Mouse (Mus musculus) induced T-regulatory cell, adult 2 months (primary cell): ENCODE results near the gene Pclo.
A peak's percentile ranks its signal among the peaks of the same experiment; 100 is the strongest.
"Not testable (repeated sequence)": the region's sequence is repeated elsewhere in the genome, so short reads cannot be mapped to it uniquely, and the experiment has no call there.

ENCODE experiments used
- DNase-seq: peaks from one replicate; pipeline ENCODE4 v3.0.0-alpha.2; 2012; ENCODE audit warnings: low read depth

The Pclo gene

DNA sequence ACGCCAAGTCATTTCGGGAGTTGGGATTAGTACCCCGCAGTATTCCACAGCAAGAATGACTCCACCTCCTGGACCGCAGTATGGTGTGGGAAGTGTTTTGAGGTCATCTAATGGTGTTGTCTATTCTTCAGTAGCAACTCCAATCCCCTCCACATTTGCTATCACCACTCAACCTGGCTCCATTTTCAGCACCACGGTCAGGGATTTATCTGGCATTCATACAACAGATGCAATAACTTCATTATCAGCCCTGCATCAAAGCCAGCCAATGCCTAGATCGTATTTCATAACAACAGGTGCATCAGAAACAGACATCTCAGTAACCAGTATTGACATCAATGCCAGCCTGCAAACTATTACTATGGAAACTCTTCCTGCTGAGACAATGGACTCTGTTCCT is 165.7 kb downstream of the Pclo start:
- no peak for DNase-seq

DNA sequence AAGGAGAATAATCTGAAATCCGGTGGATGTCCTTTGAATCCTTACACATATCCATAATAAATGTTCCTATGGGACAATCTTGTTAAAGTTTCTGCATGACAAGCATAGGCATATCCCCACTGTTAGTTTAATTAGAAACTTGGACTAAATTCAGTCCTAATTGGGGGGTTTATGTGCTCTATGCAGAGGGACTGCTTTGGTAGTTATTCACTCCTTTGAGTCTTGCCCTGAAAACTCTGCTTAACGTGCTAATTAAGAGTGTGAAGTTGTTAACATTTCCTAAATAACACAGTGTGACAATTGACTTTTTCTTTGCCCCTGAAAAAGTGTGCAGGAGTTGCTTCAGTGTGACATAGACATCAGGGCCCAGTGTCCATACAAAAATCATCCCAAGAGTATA is 177.3 kb downstream of the Pclo start:
- no peak for DNase-seq

DNA sequence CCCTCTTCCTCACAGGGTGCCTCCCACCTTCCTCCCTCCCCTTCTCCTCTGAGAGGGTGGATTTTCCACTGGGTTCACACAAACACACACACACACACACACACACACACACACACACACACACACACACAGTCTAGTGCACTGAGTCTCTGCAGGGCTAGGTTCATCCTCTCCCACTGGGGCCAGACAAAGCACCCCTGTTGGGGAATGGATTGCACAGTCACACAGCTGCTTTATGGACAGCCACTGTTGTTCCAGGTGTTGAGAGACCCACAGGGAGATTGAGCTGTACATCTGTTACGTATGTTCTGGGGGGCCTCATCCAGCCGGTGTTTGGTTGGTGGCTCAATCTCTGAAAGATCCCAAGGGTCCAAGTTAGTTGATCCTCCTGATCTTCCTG is 182.0 kb downstream of the Pclo start:
- DNase-seq, result no peak

DNA sequence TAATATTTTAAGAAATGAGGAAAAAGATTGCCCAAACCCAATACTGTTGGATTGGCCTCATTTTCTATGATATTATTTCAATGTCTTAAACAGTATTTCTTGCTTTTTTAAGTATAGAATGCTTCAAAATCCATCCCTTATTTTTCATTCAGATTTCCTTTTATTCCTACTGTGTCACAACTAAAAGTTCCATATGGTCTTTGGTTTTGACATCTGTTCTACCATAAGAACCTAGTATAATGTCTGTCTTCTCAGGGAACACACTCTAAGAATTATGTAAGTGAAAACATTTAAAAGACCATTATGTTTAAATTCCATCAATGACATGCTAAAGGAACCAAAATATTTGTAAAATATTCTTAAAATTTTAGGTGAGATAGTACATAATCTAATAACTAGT is 186.2 kb downstream of the Pclo start:
- no peak for DNase-seq

DNA sequence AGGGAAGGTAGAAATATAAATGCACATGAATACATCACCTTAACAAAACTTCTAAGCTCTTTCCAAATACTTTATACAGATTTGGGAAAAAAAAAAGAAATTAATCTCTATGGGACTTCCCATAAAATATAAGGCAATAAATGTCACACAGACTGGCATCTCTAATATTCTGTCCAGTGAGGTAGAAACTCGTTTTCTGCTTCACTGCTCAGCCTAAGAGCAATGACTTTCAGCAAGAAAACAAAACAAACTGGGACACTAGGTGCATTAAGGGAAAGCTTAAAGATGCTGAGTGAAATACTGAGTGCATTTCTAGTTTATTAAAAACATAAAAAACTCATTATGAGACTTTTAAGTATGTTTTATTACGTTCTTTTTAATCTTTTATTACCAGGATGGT is 190.7 kb downstream of the Pclo start:
- DNase-seq, result no peak

DNA sequence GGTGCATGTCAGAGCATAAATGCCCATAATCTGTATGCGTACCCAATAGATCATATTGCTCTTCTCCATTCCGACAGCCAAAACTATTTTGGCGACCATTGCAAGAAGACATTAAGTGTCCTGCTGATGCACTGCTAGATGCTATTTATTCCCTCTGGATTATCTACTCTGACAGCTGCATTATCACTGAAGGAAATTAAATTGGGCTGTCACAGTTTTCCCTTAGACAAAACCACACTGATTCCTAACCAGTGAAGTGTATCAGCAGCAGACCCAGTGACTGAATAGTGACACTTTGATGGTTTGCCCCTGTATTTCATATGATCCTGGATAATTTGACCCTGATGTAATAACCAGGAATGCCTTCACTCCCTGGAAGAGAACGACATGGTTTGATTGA is 192.6 kb downstream of the Pclo start:
- DNase-seq, result no peak

DNA sequence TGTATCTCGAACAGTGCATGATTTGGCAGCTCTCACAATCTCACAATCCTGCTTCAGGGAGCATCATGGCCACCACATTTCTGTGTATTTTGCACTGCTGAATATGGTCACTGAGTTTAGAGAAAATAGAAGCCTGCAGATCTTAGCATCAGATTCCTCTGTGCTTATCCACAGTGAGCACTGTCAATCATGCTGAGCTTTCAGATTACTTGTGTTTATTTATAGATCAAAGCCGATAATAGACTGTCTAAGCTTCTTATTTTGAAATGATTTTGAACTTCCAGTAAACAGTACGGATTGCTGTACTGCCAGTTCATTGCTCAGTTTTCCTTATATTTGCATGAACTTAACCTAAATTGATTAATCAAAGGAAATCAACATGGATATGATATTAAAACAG is 208.9 kb downstream of the Pclo start:
- no peak for DNase-seq

DNA sequence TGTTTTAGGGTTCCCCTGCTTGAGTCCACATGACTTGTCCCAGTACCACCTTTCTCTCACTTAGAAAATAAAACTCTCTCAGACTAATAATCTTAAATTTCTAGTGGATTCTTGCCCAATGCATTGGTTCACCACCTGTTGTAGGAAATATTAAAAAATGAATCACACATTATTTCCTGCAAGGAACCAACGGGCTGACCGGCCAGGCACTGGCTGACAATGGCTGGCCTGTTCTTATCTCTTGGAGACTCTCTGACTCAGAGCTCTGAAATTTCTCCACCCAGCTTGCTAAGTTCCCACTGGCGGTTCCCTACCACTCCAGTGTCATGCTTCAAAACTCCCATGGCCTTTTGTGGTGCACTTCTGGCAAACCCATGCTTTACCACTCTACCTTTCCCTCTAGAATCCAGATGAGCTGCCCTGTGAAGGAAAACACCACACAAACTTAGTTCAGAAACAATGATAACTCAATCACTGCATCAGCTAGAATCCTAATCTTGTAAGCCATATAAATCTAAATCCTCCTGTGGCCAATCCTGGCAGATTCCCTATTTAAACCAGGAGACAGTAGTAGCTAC is 214.0 kb downstream of the Pclo start:
- no peak for DNase-seq

DNA sequence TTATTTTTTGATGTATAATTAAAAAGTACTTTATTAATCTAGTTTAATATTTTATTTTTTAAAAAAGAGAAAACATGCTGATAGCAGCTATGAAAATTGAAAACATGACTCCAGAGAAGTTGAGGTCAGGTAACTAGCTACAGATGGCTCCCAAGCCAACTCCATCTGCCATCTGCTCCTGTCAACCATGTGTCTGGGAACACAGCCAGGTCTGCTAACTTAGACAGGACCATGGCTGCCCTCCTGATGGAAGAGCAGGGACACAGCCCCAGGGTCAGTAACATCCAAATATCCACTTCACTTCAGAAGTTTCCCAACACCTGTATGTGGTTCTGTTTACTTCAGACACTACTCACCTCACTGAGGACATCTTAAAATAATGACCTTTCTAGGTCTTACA is 236.2 kb downstream of the Pclo start:
- no peak for DNase-seq

DNA sequence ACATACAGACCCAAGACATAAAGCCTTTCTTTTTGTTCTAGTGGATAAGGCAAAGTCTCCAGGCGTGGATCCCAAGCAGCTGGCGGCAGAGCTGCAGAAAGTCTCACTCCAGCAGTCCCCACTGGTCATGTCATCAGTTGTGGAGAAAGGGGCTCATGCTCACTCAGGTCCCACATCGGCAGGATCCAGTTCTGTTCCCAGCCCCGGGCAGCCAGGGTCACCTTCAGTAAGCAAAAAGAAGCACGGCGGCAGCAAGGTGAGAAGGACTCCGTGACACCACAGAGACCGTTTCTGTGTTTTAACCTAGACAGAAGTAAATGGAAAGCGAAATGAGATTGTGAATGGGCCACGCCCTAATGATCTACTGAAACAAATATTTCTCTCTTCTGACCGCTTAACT is 252.0 kb downstream of the Pclo start:
- DNase-seq, result no peak

DNA sequence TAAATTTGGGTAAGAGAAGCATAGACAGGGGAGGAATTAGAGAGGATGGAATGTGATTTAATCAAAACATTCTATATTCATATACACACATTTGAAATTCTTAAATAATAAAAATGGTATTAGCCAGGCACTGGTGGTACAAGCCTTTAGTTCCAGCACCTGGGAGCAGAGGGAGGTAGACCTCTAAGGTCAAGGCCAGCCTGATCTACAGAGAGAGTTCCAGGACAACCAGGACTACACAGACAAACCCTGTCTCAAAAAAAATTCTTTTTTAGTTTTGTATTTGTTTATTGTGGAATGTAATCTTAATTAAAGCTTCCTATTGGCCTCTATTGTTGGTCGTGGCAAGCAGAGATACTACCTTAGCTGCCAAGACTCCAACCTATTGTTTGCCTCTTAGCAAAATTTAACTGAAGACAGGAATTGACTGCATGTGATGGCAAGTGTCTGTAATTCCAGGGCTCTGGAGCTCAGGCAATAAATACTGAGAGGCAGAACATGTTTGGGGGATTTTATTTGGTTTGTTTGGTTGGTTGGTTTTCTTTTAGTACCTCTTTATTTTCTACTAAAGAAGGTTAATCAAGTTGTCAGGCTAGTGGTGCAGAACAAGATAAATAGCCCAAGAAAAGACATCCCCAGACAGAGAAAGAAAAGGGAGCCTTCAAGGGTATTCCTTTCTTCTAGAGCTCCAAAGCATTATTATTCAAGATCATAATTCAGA is 267.8 kb downstream of the Pclo start:
- DNase-seq, result no peak

DNA sequence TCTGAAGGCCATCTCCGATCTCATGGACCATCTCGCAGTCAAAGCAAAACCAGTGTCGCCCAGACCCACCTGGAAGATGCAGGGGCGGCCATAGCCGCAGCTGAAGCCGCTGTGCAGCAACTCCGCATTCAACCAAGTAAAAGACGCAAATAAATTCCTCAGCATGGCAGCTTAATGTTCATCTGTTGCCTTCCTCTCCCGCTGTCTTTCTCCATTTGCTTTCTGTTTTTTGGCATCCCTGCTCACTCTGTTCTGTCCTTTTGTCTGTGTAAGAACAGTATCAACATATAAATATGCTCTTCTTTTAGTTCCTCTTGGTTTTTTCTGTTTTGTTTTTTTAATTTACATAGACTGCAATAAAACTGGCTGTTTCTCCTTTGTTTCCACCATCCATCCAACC is 279.2 kb downstream of the Pclo start:
- DNase-seq, result no peak

DNA sequence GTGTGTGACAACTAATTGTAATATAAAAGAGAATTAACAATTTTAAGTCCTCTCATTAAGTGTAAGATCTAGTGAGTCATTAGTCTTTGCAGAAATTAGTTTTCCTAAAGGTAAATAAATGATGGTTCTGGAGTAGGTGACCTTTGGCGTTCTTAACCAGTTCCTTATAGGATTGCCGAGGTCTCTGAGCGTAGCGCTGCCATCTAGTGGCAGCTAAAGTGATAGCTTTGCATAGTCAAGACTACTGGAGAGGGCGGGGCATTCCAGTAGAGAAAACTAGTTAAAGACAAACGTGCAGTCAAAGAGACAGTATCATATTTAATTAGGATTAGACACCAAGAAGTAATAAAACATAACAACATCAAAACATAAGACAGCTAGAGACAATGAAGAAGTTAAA is 292.4 kb downstream of the Pclo start:
- peak; percentile 14 for DNase-seq

DNA sequence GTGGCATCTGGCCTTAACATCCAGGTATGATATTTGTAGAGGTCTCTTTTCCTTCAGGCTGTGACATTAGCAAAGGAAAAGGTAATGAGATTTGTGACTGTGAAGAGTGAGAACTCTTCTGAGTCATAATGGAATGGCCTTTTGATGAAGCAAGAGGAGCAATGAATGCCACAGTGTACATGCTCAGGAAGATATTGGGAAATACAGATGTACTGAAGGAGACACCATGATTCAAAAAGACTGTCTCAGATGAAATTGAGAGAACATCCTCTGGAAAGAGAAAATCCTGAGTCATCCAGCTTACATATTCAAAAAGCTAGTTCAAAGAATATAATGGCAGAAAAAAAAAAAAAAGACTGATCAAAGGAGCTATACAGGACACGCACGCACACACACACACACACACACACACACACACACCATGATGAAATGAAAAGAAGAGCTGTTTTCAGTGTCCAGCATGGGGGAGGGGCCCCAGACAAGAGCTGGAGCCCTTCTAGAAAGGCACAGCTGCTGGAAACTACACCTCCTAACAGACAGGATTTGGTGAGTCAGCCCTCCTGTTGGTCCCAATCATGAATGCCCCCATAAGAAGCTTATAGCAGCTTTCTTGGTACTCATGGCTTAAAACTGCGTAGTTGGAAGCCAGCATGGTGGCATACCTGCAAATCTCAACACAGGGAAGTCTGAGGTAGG is 318.6 kb downstream of the Pclo start:
- no peak for DNase-seq

DNA sequence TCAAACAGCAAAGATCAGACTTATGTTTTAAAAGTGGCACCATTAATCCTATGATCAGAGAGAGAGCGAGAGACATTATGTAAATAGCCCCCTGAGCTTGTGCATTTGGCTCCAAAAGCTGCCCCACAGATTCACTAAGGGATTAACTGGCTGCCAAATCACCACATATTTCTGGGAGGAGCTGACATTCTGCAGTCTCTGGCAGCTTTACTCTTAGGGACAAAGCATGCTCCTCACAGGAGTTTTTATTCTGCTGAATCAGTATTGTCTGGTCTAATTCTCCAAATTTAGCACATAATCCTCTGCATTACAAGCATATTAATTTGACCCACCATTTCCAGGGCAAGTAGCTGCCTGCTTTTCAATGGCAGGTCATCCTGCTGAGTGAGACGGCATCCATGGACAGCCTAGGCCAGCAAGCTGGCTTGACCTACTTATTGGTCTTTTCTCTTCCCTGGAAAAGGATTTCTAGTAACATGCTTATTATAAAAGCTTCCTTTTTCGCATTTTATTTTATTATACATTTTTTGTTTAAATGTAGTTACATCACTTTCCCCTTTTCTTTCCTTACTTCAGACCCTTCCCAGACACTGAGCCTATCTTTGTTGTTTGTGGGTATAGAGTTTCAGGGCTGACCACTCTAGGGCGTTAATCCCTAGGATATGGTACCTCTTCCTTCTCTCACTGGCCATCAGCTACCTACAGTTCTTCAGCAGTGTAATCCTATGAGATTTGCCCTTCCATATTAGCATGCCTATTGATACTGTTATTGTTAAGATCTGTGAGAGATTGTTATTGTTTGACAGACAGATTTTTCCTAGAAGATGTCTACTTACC is 319.7 kb downstream of the Pclo start:
- DNase-seq, result no peak

DNA sequence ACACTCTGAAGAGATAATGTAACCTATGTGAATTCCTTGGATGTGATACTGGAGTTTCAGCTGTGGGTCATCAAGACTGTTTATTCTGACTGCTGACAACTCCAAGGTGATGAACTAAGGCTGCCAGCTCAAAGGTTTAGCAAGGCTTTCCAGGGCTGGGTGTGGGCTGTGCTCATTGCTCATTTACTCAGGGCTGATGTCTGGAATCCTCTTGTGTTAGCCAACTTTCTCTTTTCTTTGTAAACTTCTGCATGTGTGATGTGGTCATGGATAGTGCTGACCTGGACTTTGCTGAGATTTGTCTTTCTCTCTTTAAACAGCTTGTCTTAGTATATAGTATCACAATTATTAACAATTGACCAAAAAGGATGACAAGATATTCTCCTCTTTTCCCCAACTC is 338.9 kb downstream of the Pclo start:
- DNase-seq, result no peak

DNA sequence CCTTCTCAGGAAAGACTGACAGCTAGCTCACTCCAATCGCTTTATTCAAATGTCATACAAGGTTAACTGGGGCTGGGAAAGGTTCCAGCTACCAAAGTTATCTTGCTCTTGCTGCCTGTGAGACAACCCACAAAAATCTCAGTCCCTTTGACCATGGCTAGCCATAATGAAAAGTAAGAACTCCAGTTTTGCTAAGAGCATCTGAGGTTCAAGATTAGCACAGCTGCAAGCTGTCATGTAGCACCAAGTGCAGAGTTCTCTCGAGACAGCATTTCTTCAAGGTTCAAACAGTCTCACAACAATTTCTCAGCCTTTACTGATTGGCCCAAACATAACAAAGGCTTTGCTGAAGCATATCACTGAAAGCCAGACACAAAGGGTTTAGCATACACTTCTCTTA is 370.6 kb downstream of the Pclo start:
- DNase-seq, result not testable (repeated sequence)

DNA sequence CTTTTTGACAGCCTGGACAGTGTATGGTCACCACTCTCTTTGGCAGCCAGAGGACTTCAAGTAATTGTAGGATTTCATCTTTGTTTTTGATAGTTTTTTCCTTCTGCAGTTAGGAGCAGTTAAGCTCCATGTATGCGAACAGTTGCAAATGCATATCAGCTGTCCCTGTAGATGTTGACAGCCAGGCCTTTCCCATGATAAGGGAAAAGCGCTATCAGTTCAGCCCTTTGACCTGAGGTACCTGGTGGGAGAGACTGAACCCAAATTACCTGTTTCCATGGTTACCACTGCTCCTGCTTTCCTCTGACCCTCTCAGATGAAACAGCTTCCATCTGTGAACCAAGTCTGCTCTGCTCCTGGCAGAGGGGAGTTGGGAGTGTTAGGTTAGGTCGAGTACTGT is 377.5 kb downstream of the Pclo start:
- no peak for DNase-seq

DNA sequence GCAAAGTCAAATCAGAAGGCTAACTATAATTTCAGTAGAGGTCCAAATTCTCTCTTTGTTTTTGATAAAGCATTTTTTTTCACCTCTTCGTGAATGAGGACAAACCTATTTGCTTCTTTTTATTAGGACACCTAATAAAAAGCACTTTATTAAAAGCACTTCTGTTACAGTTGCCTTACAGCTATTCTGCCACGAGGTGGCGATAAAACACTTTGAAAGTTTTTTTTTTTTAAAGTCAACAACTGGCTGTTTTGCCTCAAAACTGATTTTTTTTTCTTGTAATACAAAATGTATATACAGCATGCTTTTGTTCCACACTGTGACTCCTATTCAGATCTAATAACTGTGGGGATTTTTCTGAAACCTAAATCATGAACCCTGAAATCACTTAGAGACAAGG is 388.8 kb downstream of the Pclo start:
- DNase-seq, result peak; percentile 6
